Mouse (Mus musculus) layer of hippocampus, postnatal 14 days (tissue): ENCODE measurements at regions not wholly inside any gene's neighbourhood (a gene's known extent, or its start where the extent isn't known, plus 50 kb on each side); places are given as distances from the start of the nearest gene placed in this dataset.

Experiments used
- DNase-seq, 2 experiments: peaks; one replicate each; pipeline ENCODE4 v3.0.0; 2021 to 2022; ENCODE audit warnings: low spot score in 2 of 2, mixed read lengths in 1 of 2

- DNase-seq, result no peak
Observed at GRCm38 (mm10) chr14:78375746-78376495, 68.1 kb upstream of the Tnfsf11 start.

DNA sequence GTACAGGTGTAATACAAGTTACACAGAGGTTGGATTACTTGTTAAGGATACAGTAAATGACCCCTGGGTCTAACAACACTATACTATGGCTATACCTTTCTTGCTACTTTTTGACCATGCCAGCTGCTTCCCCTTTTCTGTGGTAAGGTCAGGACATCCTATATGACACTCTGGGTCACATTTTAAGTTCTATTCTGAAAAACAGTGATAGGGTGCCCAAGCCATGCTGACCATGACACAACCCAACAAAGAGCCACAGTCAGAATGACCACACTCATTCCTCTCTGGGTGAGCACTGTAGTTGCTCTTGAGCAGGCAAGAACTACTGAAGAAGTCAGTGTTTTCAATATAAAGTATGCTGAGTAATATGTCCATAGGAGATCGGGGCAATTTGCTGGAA, 64.3 kb upstream of the Tnfsf11 start:
- DNase-seq, result no peak

- DNase-seq, result no peak
Observed at GRCm38 (mm10) chr14:78368881-78369280, 61.0 kb upstream of the Tnfsf11 start.

DNA sequence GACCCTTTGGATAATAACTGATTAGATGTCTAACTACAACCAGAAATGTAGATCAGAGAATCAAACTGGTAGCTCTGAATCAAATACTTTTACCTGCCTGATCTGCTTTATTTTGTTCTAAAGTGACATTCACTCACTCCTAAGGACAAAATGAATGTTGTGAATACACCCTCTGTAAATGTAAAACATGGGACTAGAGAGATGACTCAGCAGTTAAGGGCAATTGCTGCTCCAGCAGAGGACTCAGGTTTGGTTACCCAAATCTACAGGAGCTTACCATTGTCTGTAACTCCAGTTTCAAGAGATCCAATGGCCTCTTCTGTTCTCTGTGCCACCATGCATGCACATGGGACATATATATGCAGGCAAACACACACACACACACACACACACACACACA, 57.0 kb upstream of the Tnfsf11 start:
- DNase-seq, result no peak

- DNase-seq, result no peak
Observed at GRCm38 (mm10) chr14:78363123-78363522, 55.3 kb upstream of the Tnfsf11 start.
